Mouse (Mus musculus): ENCODE measurements around the gene Rsph9.

The Rsph9 gene

DNA sequence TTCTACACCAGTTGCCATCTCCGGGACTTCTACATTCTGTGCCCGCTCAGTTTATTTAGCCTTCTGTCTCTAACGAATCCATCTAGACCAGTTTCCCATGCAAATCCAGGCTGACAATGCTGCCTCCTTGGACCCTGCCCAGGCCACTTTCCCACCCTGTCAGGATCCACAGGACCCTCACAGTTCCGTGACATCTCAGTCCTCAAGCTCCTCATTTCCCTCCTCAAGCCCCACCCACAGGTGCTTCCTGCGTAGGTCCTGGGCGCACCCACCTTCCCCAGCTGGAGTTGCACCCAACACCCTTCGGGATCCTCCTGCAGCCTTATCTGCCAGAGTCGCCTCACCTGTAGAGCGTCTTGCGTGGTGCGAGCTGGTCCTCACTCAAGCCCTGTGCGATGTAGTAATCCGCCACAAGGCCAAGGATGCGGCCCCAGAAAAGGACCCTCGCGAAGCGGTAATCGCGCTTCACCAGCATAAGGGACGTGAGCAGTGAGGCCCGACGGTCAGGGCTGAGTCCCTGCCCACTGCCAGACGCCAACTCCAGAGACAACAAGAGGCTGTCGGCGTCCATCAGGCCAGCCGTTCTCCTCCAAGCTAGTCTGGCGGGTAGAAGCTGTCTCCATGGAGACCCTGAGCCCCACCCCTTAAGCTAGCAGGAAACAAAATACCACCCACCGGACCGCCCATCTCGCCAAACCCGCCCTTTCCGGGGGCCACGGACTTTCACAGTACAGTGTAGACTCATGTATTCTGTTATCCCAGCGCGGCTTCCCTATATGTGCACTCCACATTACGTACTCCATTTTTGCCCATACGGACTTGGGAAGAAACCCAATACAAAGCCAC is at the start of gene Rsph9:
Rsph9 (minus strand) TSS at position 639 of the 846 bp plus-strand sequence.
- peak; percentile 80 for DNase-seq (ENCODE audit: low read depth, low spot score)

DNA sequence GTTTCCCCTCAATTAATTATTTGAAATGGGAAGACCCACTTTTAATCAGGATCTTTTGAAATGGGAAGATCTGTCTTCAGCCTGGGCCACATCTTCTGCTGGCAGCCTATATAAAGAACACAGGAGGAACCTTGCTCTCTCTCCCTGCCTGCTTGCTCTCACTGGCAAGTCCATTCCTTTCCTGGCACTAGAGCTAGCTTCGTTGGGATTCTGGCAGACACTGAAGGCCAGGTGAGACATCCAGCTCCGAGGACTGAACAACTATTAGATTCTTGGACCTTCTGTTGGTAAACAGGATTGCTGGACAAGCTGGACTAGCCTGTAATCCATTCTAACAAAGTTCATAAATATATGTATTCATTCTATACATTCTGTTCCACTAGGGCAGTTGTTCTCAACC is 44.8 kb upstream of the Rsph9 start:
- no peak for DNase-seq (ENCODE audit: low read depth, low spot score)

DNA sequence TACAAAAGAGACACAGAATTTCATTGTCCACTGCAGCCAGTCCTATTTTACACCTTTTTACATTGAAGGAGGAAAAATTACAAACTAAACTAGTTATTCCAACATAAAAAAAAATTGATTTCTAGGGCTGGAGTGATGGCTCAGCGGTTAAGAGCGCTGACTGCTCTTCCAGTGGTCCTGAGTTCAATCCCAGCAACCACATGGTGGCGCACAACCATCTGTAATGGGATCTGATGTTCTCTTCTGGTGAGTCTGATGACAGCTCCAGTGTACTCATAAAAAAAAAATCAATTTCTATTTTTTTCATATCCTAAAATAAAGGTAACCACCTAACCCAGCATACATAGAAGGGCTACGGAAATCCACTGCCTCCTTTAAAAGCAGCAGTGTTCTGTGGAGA is 38.3 kb upstream of the Rsph9 start:
- no peak for DNase-seq (ENCODE audit: low read depth, low spot score)

DNA sequence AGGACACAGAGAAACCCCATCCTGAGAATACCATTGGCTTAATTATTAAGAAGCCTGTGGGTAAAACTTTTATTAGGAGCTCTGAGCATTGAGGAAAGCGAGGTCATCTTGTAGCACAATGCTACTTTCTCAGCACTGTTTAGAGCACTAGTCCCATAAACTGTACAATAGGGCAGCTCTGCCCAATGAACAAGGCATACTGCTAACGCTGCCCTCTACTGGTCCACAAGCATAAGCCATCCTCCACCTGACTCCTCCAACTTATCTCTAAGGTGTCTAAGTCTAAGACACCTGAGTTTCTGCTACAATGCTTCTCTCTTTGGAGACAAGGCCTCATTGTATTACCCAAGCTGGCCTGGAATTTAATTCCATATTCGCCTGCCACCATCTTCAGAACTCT is 26.5 kb upstream of the Rsph9 start:
- peak; percentile 39 for DNase-seq (ENCODE audit: low read depth, low spot score)

- DNase-seq (ENCODE audit: low read depth, low spot score), result no peak
Measured at GRCm38 (mm10) chr17:46168768-46169167, 24.8 kb upstream of the Rsph9 start.

- no peak for DNase-seq (ENCODE audit: low read depth, low spot score)
Measured at GRCm38 (mm10) chr17:46168318-46168717, 24.3 kb upstream of the Rsph9 start.

GRCm38 (mm10) chr17:46167014-46167413 is 23.0 kb upstream of the Rsph9 start:
- no peak for DNase-seq (ENCODE audit: low read depth, low spot score)

DNA sequence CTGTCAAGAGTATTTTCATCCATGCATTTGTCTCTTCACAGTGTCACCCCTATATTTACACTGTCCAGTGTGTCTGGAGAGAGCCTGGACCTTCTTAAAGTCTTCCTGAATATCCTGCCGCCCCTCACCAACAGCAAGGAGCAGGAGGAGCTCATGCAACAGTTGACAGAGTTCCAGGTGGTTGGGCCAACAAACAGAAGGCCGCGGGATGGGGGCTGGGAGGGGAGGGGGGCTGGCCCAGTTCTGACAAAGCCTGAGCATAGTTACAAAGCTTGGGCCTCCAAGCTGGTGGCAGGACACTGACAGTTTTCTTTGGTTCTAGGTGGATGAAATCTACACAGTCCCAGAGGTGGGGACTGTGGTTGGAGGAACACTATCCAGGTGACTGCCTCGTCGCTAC is 22.3 kb upstream of the Rsph9 start:
- DNase-seq (ENCODE audit: low read depth, low spot score), result no peak

- DNase-seq (ENCODE audit: low read depth, low spot score), result no peak
Measured at GRCm38 (mm10) chr17:46165460-46165859, 21.4 kb upstream of the Rsph9 start.

DNA sequence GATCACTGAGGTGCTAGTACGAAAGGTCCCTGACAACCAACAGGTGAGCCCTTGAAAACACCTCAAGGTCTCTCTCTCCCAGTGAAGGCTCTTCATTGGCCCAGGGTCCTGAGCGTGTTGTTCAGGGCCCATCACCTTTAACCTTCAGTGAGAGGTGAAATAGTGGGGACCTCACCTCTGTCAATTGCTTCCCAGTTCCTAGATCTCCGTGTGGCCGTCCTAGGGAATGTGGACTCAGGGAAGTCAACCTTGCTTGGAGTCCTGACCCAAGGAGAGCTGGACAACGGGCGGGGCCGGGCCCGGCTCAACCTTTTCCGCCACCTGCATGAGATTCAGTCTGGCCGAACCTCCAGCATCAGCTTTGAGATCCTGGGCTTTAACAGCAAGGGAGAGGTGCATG is 20.8 kb upstream of the Rsph9 start:
- no peak for DNase-seq (ENCODE audit: low read depth, low spot score)

- no peak for DNase-seq (ENCODE audit: low read depth, low spot score)
Measured at GRCm38 (mm10) chr17:46164301-46164700, 20.3 kb upstream of the Rsph9 start.

DNA sequence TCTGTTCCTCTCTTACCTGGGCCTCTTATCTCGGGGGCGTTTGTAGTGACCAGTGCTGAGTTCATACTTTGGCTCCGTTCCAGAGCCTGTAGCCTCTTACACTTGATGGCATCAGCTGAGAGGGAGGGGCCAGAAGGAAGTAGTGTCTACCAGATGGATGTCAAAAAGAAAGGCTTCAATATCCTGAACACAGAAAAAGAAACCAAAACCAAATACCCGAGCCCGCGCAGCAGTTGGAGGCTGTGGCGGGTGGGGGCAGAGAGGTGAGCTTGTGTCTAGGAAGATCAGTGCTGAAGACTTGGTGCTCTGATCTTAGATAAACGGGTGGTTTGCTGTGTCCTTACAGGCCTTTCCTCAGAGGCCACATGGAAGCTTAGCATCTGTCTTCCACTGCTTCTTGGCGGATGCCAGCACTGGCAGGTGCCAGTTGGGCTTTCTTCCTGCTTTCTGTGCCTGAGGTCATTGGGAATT is 19.0 kb upstream of the Rsph9 start:
- DNase-seq (ENCODE audit: low read depth, low spot score), result no peak

GRCm38 (mm10) chr17:46162551-46162950 is 18.5 kb upstream of the Rsph9 start:
- DNase-seq (ENCODE audit: low read depth, low spot score), result no peak

DNA sequence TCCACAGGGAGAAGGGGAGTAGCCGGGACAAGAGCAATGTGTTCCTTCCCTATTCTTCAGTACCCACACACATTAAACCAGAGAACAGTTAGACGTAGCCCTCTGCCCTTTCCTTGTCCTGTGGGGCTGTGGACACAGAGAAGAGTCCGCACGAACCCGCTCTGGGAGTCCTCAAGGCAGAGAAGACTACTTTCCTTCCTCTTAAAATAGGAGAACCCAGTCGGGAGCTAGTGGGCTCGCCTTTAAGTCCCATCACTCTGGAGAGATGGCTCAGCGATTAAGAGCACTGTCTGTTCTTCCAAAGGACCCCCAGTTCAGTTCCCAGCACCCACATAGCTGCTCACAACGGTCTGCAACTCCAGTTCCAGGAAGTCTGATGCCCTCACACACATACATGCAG is 17.7 kb upstream of the Rsph9 start:
- DNase-seq (ENCODE audit: low read depth, low spot score), result no peak

GRCm38 (mm10) chr17:46161179-46161578 is 17.2 kb upstream of the Rsph9 start:
- peak; percentile 48 for DNase-seq (ENCODE audit: low read depth, low spot score)

DNA sequence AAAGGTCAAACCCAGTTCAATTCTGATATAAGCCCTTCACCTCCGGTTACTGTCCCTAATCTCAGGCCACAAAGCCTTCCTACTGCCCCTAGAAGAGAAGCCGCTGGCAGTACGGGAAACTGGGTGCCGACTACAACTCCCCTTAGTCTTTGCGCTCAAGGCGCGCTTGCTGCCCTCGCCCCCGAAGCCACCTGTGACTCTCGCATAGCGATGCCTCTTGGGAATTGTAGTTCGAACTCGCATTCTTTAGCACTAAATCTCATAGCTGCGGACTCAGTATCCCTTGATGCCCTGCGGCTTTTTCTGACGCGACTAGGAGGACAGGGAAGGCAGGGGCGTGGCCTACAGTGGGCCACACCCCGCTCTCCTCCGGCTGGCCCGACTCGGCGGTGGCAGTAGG is 16.7 kb upstream of the Rsph9 start, which contains the start of gene Gtpbp2:
Gtpbp2 (plus strand) TSS at position 347 of the 400 bp plus-strand sequence.
- peak; percentile 99 for DNase-seq (ENCODE audit: low read depth, low spot score)

- peak; percentile 92 for DNase-seq (ENCODE audit: low read depth, low spot score)
Measured at GRCm38 (mm10) chr17:46160090-46160662, 16.2 kb upstream of the Rsph9 start.

DNA sequence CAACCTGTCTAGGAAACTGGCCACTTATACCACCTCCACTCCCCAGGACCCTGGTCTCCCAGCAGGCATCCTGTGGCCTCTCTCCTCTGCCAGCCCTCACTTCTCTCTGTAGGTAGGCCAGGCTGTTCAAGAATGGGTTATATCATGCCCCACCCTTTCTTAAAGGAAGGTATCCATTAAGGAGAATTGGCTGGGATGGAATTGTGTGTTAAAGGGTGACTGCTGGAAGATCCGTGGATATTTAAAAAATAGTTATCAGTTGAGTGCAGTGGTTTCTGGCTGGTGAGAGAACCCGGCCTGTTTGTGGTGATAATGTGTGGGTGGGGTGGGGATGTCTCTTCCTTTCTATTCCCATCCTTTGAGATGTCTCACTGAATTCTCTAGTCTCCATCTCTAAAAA is 15.2 kb upstream of the Rsph9 start:
- DNase-seq (ENCODE audit: low read depth, low spot score), result no peak

DNA sequence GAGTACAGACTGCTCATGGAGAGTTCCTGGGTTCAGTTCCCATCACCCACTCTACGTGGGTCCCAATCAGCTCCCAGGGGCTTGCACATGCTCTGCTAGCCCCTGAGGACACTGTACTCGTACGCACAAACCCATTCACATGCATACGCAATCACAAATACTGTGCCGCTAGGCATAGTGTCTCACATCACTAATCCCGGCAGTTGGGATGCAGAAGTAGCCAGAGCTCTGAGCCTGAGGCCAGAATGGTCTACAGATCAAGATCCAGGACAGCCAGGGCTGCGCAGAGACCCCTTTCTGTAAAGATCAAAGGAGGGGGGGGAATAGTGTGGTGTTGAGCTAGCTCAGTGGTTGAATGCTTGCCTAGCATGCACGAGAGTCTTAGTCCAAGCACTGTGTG is 13.1 kb upstream of the Rsph9 start:
- DNase-seq (ENCODE audit: low read depth, low spot score), result no peak

DNA sequence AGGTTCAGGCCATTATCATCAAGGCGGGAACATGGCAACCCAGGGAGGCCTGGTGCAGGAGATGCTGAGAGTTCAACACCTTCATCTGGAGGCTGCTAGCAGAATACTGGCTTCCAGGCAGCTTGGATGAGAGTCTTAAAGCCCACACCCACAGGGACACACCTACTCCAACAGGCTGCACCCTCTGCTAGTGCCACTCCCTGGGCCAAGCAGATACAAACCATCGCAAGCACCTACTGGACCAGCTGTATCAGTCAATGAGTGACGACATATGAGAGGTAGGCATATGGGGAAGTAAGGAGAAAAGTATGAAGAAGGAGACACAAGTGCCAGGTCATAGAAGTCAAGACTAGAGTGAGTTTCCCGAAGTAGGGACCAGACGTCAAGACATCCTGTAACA is 12.7 kb upstream of the Rsph9 start:
- no peak for DNase-seq (ENCODE audit: low read depth, low spot score)

DNA sequence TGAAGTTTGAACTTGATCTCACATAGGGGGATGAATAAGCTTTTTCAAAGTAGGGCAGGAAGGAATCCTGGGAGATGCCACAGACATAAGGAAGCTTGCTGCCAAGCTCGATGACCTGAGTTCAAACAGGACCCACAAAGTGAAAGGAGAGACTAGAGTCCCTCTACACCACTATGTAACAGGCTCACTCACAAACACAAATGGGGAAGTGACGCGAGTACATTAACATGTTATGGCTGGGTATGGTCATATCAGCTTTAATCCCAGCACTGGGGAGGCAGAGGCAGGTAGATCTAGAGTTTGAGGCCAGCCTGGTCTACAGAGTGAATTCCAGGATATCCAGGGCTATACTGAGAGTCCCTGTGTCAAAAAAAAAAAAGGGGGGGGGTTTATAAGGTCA is 10.3 kb upstream of the Rsph9 start:
- DNase-seq (ENCODE audit: low read depth, low spot score), result no peak

DNA sequence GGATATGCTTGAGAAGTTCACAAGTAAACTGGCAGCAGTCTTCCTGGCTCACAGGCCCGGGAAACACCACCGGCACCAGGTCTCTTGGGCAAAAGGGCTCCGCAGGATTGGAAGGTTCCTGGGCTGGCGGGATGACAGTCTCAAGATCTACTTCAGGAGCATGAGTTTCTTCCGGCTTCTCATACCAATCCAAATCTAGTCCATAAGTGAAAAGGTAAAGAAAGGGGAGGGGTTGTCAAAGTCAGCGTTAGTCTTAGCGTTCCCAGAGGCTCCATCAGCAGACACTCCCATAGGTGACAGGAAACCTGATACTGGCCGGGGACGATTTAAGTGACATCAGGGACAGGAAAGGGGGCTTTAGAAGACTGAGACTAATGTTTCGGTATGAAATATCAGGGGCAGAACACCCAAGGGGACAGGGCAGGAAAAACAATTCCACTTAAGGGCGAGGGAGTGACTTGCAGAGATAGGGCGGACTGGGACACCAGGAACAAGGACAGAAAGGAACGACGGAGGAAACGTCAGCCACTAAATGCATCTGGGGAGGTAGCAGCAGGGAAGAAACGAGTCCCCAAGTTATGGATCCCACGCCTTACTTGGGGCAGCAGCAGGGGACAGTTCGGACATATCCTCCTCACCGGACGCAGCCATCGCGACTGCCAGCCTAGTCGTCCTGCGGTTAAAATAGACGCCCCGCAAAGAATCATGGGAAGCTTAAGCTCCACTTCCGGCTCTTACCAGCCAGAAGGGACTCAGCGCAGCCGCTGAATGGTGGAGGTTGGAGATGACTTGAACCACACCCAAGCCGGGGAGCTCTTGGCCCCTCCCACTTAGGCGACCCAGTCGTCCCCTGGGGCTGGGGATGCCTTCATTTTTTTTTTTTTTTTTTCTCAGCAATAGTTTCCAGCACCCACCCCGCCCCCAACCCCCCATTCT is 9.1 kb upstream of the Rsph9 start, which contains the start of gene Mad2l1bp:
Mad2l1bp (minus strand) TSS at position 707 of the 936 bp plus-strand sequence.
- peak; percentile 95 for DNase-seq (ENCODE audit: low read depth, low spot score)
